Mouse (Mus musculus): ENCODE results near the gene Celf5. TPM values are rescaled to one million over a fixed set of nuclear protein-coding genes. Genes with fewer than 3 reads are reported as not detected.

Gene Celf5
- polyA plus RNA-seq, 1 experiment from 2014 or later, result 0.30 TPM

DNA sequence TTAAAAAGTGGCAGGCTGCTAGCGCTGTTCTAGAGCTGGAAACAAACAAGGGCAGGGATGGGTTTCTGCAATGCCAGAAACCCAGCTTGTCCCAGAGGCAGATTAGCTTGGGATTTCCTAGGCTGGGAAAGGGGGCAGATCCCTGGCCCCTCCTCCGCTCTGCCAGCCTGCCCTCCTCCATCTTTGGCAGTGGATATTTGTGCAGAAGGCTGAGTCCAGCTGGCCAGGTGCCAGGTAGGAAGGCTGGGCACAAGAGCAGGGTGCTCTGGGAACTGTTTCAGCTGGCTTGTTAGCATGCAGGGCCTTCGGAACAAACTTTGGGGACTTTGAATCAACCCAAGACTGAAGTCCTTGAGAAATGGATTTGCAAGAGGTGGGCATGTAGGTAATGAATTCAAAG lies 47.1 kb downstream of the Celf5 start:
- WGBS, result 76% methylated on average over 3 of the region's 3 CpGs
- Histone ChIP-seq H3K36me3 (ENCODE audit: insufficient read depth, low read length) (no peaks in the 10 kb centered on the region), H3K9me3 (replicated peaks; ENCODE audit: low read length) (no peaks in the 10 kb centered on the region), H3K27ac (no peak overlapping the region), H3K9ac (ENCODE audit: low read depth, low read length) (0 out of 2 replicates have a peak overlapping the region, but pooled peaks have one; percentile 18), H3K27me3 (ENCODE audit: insufficient read depth, low read length) (no peaks in the 10 kb centered on the region), H3K4me2 (ENCODE audit: low read length) (no peak overlapping the region), H3K4me1 (replicated peaks; ENCODE audit: insufficient read depth, low read length) (peaks cover 16% of the 10 kb centered on the region; the same call in 1 of the 2 replicates), H3K4me3 (replicated peaks; ENCODE audit: low read depth, low read length) (no peak overlapping the region)
- no peak for DNase-seq (ENCODE audit: low spot score)
- TF ChIP-seq CTCF (IDR thresholded peaks at IDR 0.05; ENCODE audit: low read depth), result no peak
- no peak for ATAC-seq (replicated peaks; ENCODE audit: low FRiP score, low read depth)

DNA sequence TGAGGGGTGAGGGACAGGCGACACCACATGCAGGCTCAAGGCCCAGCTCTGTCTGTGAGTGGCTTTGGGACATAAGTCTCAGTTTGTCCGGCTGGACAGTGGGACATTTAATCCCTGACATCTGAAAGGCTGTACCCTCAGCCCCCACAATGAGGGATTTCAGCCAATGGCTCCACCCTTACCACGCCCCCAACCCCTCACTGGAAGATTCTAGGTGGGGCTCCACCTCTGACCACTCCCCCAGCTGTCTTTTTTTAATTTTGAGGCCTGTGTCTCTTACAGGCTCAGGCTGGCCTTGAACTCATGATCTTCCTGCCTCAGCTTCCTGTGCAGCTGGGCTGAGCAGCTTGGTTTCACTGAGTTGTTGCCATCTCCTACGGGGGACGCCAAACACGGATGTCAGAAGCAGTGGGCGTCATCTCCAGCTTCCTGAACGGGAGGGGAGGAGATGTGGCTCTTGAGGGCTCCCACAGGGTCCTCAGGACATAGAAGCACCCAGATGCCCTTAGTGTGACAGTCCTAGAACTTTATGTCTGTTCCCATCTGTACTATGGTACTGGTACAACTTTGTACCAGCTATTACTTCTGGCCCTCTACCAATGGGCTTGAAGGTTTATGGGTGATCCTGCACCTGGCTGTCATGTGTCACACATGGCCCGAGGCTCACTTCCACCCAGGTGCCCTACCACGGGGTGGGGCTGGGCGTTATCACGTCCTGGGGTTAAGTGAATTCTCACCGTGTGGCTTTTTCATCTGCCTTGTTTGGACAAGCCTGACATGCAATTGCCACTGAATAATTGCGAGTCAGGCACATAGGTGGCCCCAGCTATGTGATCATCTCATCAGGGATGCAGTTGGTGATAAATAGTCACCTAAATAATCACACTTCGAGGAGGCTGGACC lies 47.9 kb downstream of the Celf5 start:
- no peak for DNase-seq (ENCODE audit: low spot score)
- ATAC-seq (replicated peaks; ENCODE audit: low FRiP score, low read depth), result no peak
- Histone ChIP-seq H3K36me3 (ENCODE audit: insufficient read depth, low read length) (no peaks in the 10 kb centered on the region), H3K4me1 (replicated peaks; ENCODE audit: insufficient read depth, low read length) (peaks cover 16% of the 10 kb centered on the region; the same call in 1 of the 2 replicates), H3K9me3 (replicated peaks; ENCODE audit: low read length) (no peaks in the 10 kb centered on the region), H3K27ac (no peak overlapping the region), H3K4me3 (replicated peaks; ENCODE audit: low read depth, low read length) (no peak overlapping the region), H3K9ac (ENCODE audit: low read depth, low read length) (no peak overlapping the region), H3K4me2 (ENCODE audit: low read length) (no peak overlapping the region), H3K27me3 (ENCODE audit: insufficient read depth, low read length) (no peaks in the 10 kb centered on the region)
- no peak for TF ChIP-seq CTCF (IDR thresholded peaks at IDR 0.05; ENCODE audit: low read depth)
- WGBS, result 58% methylated on average over 15 of the region's 15 CpGs

DNA sequence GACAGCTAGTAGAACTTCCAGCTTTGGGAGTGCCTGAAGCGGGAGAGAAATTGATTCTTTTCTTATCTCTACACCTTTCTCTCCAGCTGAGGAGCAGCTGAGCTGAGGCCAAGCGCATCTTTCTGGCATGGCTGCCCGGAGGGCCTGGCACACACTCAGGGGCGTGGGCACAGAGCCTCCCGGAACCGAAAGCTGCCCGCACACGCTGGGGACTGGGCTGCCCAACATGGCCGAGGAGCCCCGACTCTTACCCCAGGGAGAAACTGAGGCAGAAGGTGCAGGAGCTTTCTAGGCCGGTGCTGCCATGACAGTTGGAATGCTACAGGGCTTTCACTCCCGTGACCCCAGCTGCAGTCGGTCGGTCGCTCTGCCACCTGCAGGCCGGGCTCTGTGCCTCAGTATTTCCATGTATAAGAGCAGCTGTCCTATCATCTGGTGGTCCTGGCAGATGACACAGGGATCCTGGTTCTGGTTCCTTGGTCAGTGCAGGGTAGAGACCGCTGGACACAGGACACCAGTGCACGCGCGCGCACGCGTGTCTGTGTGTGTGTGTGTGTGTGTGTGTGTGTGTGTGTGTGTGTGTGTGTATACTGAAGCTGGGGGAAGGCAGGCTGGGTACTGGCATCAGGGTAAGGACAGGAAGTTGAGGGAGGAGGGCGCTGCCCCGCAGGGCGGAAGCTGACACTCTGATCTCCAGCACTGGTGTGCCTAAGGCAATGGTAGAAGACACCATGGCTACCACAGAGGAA lies 48.8 kb downstream of the Celf5 start:
- Histone ChIP-seq H3K27ac (no peak overlapping the region), H3K4me2 (ENCODE audit: low read length) (no peak overlapping the region)

DNA sequence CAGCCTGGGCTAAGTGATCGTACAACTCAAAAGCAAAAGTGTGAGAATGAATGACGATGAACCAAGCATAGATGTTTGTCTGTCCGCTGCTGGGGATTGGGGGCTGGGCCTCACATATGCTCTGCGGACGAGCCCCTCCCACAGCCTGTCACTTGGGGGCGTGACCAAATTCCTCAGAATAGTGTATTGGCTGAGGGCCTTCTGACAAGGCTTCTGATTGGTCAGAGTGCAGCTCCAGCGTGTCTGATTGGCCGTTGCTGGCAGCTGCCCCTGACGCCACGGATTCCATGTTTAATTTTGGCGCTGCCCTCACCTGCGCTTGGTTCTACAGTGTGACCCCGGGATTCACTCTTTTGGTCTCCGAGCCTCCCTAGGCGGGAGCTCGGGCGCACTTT lies 49.6 kb downstream of the Celf5 start:
- DNase-seq (ENCODE audit: low spot score), result peak; percentile 98
- Histone ChIP-seq H3K4me2 (ENCODE audit: low read length) (peak overlapping the region; percentile 52), H3K9me3 (replicated peaks; ENCODE audit: low read length) (no peaks in the 10 kb centered on the region), H3K4me1 (replicated peaks; ENCODE audit: insufficient read depth, low read length) (peaks cover 16% of the 10 kb centered on the region; the same call in 1 of the 2 replicates), H3K4me3 (replicated peaks; ENCODE audit: low read depth, low read length) (no peak overlapping the region), H3K27ac (peak overlapping the region; percentile 32; the same call in 1 of the 2 replicates), H3K27me3 (ENCODE audit: insufficient read depth, low read length) (no peaks in the 10 kb centered on the region), H3K9ac (ENCODE audit: low read depth, low read length) (no peak overlapping the region), H3K36me3 (ENCODE audit: insufficient read depth, low read length) (no peaks in the 10 kb centered on the region)
- no peak for TF ChIP-seq CTCF (IDR thresholded peaks at IDR 0.05; ENCODE audit: low read depth)
- WGBS, result 2% methylated on average over 17 of the region's 17 CpGs
- peak; percentile 84 for ATAC-seq (replicated peaks; ENCODE audit: low FRiP score, low read depth)

More for the DNA sequence above, 48.8 kb downstream of the Celf5 start:
- no peak overlapping the region for H3K4me3 ChIP-seq (replicated peaks; ENCODE audit: low read depth, low read length)
- no peaks in the 10 kb centered on the region for H3K9me3 ChIP-seq (replicated peaks; ENCODE audit: low read length)
- H3K4me1 ChIP-seq (replicated peaks; ENCODE audit: insufficient read depth, low read length), result peaks cover 16% of the 10 kb centered on the region; the same call in 1 of the 2 replicates
- no peaks in the 10 kb centered on the region for H3K36me3 ChIP-seq (ENCODE audit: insufficient read depth, low read length)
- no peaks in the 10 kb centered on the region for H3K27me3 ChIP-seq (ENCODE audit: insufficient read depth, low read length)
- DNase-seq (ENCODE audit: low spot score) (no peak), ATAC-seq (replicated peaks; ENCODE audit: low FRiP score, low read depth) (no peak)
- H3K9ac ChIP-seq (ENCODE audit: low read depth, low read length), result no peak overlapping the region
- 75% methylated on average over 26 of the region's 26 CpGs for WGBS
- TF ChIP-seq CTCF (IDR thresholded peaks at IDR 0.05; ENCODE audit: low read depth), result peak; percentile 53

DNA sequence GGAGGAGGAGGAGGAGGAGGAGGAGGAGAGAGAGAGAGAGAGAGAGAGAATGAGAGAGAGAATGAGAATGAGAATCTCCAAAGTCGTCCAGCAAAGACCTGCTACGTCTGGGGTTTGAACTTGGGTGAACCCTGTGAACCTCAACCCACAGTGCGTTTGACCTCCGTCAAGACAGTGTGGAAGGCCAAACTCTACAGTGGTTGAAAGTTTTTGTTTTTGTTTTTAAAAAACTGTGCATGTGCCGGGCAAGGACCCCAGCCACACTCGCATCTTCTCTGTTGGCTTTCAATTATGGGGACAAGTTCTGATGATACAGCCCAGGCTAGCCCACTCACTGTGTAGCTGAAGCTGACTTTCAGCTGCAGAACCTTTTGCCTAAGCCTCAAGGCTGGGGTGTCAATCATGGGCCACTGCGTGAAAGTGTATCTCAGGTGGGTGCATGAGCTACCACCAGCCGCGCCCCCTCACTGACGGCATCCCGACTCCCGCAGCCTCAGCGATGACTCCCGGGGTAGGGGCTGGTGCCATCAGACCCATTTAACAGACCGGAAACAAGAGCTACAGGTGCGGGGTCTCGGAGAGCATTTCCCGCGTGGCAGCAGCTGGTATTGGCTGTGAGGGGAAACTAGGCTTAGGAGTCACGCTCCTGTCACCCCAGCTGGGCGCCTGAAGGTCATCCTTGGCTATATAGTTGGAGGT lies 50.2 kb downstream of the Celf5 start:
- TF ChIP-seq CTCF (IDR thresholded peaks at IDR 0.05; ENCODE audit: low read depth), result no peak
- peak overlapping the region; percentile 32; the same call in 1 of the 2 replicates for H3K27ac ChIP-seq

More for the DNA sequence above, 50.2 kb downstream of the Celf5 start:
- Histone ChIP-seq H3K27me3 (ENCODE audit: insufficient read depth, low read length) (no peaks in the 10 kb centered on the region), H3K4me3 (replicated peaks; ENCODE audit: low read depth, low read length) (no peak overlapping the region), H3K4me1 (replicated peaks; ENCODE audit: insufficient read depth, low read length) (peaks cover 16% of the 10 kb centered on the region; the same call in 1 of the 2 replicates), H3K9ac (ENCODE audit: low read depth, low read length) (no peak overlapping the region), H3K9me3 (replicated peaks; ENCODE audit: low read length) (no peaks in the 10 kb centered on the region), H3K36me3 (ENCODE audit: insufficient read depth, low read length) (no peaks in the 10 kb centered on the region), H3K4me2 (ENCODE audit: low read length) (peak overlapping the region; percentile 45)
- 56% methylated on average over 21 of the region's 21 CpGs for WGBS
- no peak for DNase-seq (ENCODE audit: low spot score)
- ATAC-seq (replicated peaks; ENCODE audit: low FRiP score, low read depth), result no peak
